Mouse (Mus musculus) lung, postnatal 36 days (tissue): ENCODE data around the gene Mmp9.

Experiments used
- DNase-seq: peaks from one replicate; pipeline ENCODE4 v3.0.0; 2022; ENCODE audit warnings: mixed read lengths

Gene Mmp9

GRCm38 (mm10) chr2:164956195-164956594, 15.6 kb downstream of the Mmp9 start:
- no peak for DNase-seq

DNA sequence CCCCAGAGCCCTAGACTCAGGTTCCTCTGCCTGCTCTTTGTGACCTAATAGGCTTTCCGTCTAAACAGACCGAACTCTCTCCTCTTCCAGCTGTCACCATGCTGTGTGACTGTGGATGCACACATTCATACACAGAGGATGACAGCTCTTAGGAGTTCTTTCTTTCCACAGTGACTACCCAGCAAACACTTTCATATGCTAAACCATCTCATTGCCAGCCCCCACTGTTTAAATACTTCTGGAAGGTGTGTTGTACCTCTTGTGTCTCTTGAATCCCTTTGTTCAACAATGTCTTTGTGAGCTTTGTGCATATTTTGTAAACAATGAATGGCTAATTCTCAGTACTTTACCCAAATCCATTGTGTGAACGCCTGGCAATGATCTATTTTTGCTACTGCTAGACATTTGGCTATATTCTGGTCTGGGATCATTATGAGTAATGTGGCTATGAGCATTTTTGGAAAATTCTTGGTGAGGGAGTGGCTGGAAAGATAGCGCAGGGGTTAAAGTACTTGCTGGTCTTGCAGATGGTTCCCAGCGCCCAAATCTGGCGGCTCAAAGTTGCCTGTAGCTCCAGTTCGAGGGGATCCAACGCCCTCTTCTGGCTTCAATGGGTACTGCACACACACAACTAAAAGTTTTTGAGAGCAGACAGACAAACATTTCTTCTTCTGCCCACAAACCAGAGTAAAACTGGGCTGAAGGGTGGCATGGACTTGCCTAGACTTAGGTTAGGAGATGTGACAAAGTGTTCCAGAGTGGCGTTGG, 17.2 kb downstream of the Mmp9 start:
- no peak for DNase-seq

- peak; percentile 35 for DNase-seq
Measured at GRCm38 (mm10) chr2:164960716-164961441, 20.3 kb downstream of the Mmp9 start, which contains the start of gene Slc12a5. Gene Slc12a5, plus strand, starts transcription at chr2:164960802.

- DNase-seq: peak; percentile 66
Measured at GRCm38 (mm10) chr2:164961506-164962182, 21.1 kb downstream of the Mmp9 start.

DNA sequence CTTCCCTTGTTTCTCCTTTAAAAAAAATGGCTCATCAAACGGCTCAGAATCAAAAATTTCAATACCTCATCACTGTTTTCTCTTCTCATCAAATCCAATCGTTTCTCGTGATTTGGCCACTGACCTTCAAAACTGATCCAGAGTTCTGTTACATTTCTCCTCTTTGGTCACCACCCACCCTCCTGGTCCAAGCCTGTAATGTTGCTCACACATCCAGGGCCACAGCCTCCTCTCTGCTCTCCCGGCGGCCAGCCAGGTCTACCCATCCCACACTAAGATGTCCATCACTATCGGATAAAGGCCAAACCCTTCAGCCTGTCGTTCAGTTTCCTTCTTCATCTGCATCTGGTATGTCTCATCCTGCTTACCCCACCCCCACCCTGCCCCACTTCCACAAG, 21.6 kb downstream of the Mmp9 start:
- no peak for DNase-seq

- no peak for DNase-seq
Measured at GRCm38 (mm10) chr2:164964242-164964894, 23.8 kb downstream of the Mmp9 start.

DNA sequence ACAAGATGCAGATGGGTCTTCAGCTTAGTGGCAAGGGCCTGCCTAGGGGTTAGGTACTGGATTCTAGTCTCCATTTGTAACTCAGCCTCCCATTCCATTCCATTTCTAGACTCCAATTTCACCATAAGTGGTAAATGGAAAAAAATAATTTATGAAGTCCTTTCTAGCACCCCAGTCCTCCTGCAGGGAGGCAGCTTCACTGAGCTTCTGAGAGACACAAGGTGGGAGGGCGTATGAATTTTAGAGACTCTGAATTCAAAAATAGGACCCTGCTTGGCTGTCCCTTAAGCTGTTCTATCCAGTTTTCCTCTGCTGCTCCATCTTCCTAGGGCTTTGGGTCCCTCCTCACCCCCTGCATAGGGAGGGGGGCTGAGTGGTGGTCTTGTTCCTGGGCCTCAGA, 24.4 kb downstream of the Mmp9 start:
- no peak for DNase-seq

DNA sequence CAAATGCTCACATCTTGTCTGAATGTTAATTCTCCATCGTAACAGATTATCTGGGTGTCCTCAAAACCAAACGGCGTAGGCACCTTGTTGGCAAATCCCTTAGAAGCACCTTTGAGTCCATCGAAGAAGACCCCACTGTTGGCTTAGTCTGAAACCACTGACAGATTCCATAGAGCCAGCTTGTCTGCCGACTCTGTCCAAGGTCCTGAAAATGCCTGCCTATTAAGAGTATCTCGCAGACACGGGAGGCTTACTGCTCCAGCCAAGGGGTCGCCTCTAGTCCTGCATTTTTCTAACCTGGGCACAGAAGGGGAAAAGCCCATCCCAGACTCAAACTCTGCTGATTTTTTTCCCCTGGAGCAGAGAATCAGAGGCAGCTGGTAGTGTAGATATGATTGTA, 25.8 kb downstream of the Mmp9 start:
- DNase-seq: peak; percentile 42

DNA sequence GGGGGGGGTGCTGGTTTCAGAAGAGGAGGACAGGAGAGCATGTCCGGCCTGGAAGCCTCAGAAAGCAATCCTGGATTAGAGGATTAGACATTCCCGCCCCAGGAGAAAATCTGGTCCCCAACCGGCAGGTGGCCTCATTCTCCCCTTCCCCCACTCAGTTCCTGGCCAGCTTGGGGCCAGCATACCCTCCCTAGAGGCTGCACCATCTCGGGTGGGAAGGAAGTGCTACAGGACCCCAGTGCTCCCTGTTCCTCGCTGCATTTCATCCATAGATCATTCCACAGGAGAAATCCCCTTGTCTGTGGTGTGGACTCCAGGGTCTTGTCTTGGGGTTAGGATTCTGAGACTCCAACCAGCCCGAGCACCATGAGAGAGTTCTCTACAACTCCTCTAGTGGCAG, 26.6 kb downstream of the Mmp9 start:
- no peak for DNase-seq

- no peak for DNase-seq
Measured at GRCm38 (mm10) chr2:164967761-164968440, 27.3 kb downstream of the Mmp9 start.

- peak; percentile 57 for DNase-seq
Measured at GRCm38 (mm10) chr2:164968451-164968851, 27.9 kb downstream of the Mmp9 start.

DNA sequence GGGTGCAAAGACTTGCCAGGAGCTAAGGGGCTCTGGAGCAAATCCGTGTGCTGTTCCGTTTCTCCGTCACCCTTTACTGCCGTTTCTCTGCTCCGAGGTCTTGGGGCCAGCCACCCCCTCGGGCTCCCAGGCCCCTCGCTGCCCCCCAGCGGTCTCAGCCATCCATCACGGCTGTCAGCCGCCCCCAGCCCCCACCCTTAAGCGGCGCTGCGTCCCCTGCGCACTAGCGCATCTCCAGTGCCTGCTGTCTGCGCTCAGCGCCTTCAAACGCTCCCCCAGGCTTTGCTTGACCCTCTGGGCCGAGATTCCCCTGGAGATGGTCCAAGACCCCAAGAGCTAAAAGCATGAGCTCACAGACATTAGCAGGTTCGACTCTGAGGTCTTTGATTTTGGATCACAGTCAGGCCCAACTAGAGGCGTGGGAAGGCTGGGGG, 28.8 kb downstream of the Mmp9 start:
- DNase-seq: no peak

DNA sequence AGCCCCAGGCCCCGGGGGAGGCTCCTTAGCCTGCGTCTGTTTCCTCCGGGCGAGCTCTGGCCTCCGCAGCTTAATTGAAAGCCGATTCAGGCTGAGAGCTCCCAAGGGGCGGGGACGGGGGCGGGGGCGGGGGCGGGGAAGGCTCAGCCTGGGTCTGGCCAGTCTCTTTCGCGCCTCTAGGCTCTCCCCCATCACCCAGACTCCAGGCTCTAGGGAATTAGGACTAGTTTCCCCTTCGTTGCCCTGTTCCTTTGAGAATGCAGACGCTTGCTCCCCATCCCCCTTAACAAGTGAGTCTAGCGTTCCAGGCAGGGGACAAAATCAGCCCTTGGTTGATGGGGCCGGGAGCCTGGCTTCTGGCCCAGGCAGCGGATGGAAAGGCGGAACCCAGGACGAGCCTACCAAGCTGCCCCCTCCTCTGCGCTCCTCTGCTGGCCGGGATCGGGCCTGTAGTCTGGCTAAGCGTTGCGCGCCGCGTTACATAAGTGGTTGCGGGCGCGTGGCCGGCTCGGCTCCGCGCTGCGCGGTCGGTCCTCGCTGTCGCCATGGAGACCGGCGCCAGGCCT, 30.1 kb downstream of the Mmp9 start:
- DNase-seq: no peak

DNA sequence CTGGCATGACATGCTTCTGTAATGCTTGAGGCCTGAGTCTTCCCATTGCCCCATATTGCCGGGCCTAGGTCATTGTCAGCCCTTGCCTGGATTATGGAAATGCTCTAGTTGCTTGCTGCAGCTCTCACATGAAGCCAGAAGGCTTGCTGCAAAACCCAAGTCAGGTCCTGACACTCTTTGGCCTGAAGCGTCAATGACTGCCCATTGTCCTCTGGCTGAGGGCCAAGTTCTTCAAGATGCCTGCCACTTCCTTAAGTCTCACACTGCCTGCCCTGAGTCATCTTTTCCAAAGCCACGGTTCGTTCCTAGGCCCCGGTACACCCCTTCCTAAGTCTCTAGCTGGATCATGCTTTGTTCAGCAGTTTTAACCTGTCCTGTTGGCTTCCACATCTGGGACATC, 32.1 kb downstream of the Mmp9 start:
- DNase-seq: no peak

GRCm38 (mm10) chr2:164975611-164976010, 35.0 kb downstream of the Mmp9 start:
- no peak for DNase-seq

GRCm38 (mm10) chr2:164979749-164980148, 39.2 kb downstream of the Mmp9 start:
- DNase-seq: peak; percentile 58

GRCm38 (mm10) chr2:164985962-164986361, 45.4 kb downstream of the Mmp9 start:
- no peak for DNase-seq

DNA sequence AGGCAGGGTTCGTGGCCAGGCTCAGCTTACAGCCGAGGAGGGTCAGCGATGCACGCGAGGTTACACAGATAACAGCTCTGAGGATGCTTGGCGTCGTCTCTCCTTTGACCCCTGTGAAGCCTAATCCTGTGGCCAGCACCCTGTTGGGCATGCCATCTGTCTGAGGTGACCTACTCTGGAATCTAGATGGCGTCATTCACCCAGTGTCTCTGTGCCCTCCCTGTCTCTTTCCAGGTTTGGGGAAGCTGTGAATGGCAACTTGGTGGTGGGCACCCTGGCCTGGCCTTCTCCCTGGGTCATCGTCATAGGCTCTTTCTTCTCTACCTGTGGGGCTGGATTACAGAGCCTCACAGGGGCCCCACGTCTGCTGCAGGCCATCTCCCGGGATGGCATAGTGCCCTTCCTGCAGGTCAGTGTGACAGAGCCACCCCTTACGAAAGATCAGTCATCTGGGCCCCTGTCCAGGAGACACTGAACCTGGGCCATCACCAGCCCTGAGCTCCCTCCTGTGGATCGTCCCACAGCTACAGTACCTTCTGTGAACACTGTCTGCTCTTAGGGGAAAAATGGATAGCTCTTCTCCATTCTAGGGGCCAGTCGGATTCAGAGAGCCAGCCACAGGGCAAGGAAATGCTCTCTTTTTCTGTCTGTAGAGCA, 45.9 kb downstream of the Mmp9 start:
- no peak for DNase-seq

DNA sequence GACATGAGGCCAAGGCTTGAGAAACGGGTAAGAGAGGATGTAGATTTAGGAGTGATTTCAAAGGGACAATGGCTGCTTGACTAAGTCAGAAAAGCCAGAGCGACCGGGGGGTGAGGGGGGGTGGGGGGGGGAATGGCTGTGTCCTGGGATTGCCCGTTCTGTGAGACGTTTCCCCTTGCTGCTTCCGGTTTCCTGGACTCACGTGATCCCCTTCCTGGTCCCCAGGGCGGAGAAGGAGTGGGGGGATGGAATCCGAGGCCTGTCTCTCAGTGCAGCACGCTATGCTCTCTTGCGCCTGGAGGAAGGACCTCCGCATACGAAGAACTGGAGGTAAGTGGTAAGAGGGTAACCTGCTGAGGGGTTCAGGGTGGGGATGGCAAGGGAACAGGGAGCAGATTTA, 48.2 kb downstream of the Mmp9 start:
- DNase-seq: no peak

- DNase-seq: no peak
Measured at GRCm38 (mm10) chr2:164991111-164991510, 50.5 kb downstream of the Mmp9 start.

DNA sequence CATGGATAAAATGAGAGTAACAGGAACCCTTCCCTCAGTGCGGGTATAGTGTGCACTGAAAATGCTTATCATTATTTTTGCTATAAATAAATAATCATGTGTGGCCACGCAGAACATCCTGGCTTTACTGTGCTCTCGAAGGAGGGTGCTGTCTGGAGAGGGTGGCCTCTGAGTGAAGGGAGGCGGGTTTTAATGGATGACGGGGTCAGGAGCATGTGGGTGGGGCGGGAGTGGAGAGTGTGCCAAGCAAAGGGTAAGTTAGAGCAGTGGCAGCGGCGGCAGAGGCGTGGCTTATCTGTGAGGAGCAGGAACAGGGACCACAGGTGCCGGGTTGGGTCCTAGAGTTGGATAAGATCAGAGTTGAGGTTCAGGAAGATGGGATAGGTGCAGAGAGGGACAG, 51.2 kb downstream of the Mmp9 start:
- no peak for DNase-seq

- no peak for DNase-seq
Measured at GRCm38 (mm10) chr2:164994156-164994555, 53.6 kb downstream of the Mmp9 start.
